Mouse (Mus musculus) left cerebral cortex, adult 2 months (tissue): ENCODE measurements around the gene Gm49601. TPM values are rescaled to one million over a fixed set of nuclear protein-coding genes. Genes with fewer than 3 reads are reported as not detected.

ENCODE experiments used
- DNase-seq, 2 experiments: peaks; one replicate each; pipeline ENCODE4 v3.0.0; 2021 to 2022; ENCODE audit warnings: low spot score in 2 of 2, mixed read lengths in 1 of 2; ENCODE audit errors: extremely low spot score in 1 of 2
- H3K27ac ChIP-seq: fragments of 200-600 bp; 2 replicates; pipeline ENCODE4 v1.8.1; 2022
- H3K4me3 ChIP-seq: fragments of 200-600 bp; 2 replicates; pipeline ENCODE4 v1.8.1; 2022
- CTCF ChIP-seq: fragments of 200-600 bp; IDR thresholded peaks from 2 replicates; pipeline ENCODE4 v1.8.1; 2022; ENCODE audit warnings: antibody characterized with exemption, mild to moderate bottlenecking, moderate library complexity
- intact Hi-C: fragments of 180-260 bp; cut with DNase I; formaldehyde crosslinking; loops from one replicate; pipeline ENCODE4 v1.15.1; 2025
- total RNA-seq, 2 experiments: library from RNA; stranded (reverse); gene quantifications; 2 replicates each; pipeline ENCODE4 v1.2.3; 2021

Gene Gm49601
- total RNA-seq, 2 experiments from 2014 or later: 260 to 297 TPM

- Histone ChIP-seq H3K27ac (peak overlapping the region; percentile 93), H3K4me3 (peak overlapping the region; percentile 84)
- peak; percentile 35 to 39 for DNase-seq
- no peak for TF ChIP-seq CTCF
- intact Hi-C loops: no loop called here
These were observed 2.1 kb upstream of the Gm49601 start for GRCm38 (mm10) chr16:18628206-18628947.

- Histone ChIP-seq H3K27ac (peak overlapping the region; percentile 99), H3K4me3 (peak overlapping the region; percentile 84)
- intact Hi-C loops: no loop called here
- DNase-seq: no peak
- TF ChIP-seq CTCF: no peak
These were observed 936 bp upstream of the Gm49601 start for GRCm38 (mm10) chr16:18627163-18627562.

GRCm38 (mm10) chr16:18625791-18626311 lies 376 bp downstream of the Gm49601 start:
- H3K27ac ChIP-seq: peak overlapping the region; percentile 99
- H3K4me3 ChIP-seq: peak overlapping the region; percentile 84
- intact Hi-C loops: loop anchor here (1.0 kb wide), 1 partner anchor 52 kb away; no protein-coding TSS in a partner anchor
- peak; percentile 74 to 83 for DNase-seq
- TF ChIP-seq CTCF: no peak

- intact Hi-C loops: no loop called here
- no peak for TF ChIP-seq CTCF
- H3K27ac ChIP-seq: peak overlapping the region; percentile 99
- peak in 1 of 2 experiments; percentile 18 for DNase-seq
- peak overlapping the region; percentile 84 for H3K4me3 ChIP-seq
These were observed 1.1 kb downstream of the Gm49601 start for GRCm38 (mm10) chr16:18625097-18625496.

- intact Hi-C loops: no loop called here
- Histone ChIP-seq H3K27ac (peak overlapping the region; percentile 99), H3K4me3 (peak overlapping the region; percentile 84)
These were observed 1.6 kb downstream of the Gm49601 start for GRCm38 (mm10) chr16:18624641-18625040.

GRCm38 (mm10) chr16:18623751-18624540 lies 2.3 kb downstream of the Gm49601 start:
- DNase-seq: peak in 1 of 2 experiments; percentile 36
- intact Hi-C loops: no loop called here
- peak overlapping the region; percentile 84 for H3K4me3 ChIP-seq
- no peak for TF ChIP-seq CTCF
- H3K27ac ChIP-seq: peak overlapping the region; percentile 99; the same call in 1 of the 2 replicates

More at GRCm38 (mm10) chr16:18624641-18625040, 1.6 kb downstream of the Gm49601 start:
- DNase-seq: peak; percentile 26 to 30
- TF ChIP-seq CTCF: no peak

GRCm38 (mm10) chr16:18622916-18623750 lies 3.1 kb downstream of the Gm49601 start:
- Histone ChIP-seq H3K4me3 (no peak overlapping the region; the same call in 1 of the 2 replicates), H3K27ac (peak overlapping the region; percentile 57; the same call in 1 of the 2 replicates)
- no peak; the same call in 1 of the 2 replicates for TF ChIP-seq CTCF
- DNase-seq: peak; percentile 23 to 45
- intact Hi-C loops: no loop called here

- intact Hi-C loops: no loop called here
- H3K27ac ChIP-seq: peak within 1 kb of the TSS; percentile 90
- H3K4me3 ChIP-seq: peak within 1 kb of the TSS; percentile 29
- no peak for TF ChIP-seq CTCF
- no peak for DNase-seq
These were observed 4.2 kb downstream of the Gm49601 start, which contains the start of gene Gp1bb for GRCm38 (mm10) chr16:18622019-18622418. TSS of gene Gp1bb (minus strand) at chr16:18622403.

GRCm38 (mm10) chr16:18621362-18622001 lies 4.7 kb downstream of the Gm49601 start:
- H3K27ac ChIP-seq: peak overlapping the region; percentile 90
- peak; percentile 40 to 60 for DNase-seq
- intact Hi-C loops: no loop called here
- no peak for TF ChIP-seq CTCF
- peak overlapping the region; percentile 29 for H3K4me3 ChIP-seq

- intact Hi-C loops: no loop called here
These were observed 5.4 kb downstream of the Gm49601 start for GRCm38 (mm10) chr16:18620601-18621361.

More at GRCm38 (mm10) chr16:18620601-18621361, 5.4 kb downstream of the Gm49601 start:
- Histone ChIP-seq H3K27ac (peak overlapping the region; percentile 90), H3K4me3 (peak overlapping the region; percentile 29)
- DNase-seq: peak; percentile 52 to 54
- TF ChIP-seq CTCF: no peak
